ENCODE assay signal across 11 mouse cellular contexts in the genomic region with DNA sequence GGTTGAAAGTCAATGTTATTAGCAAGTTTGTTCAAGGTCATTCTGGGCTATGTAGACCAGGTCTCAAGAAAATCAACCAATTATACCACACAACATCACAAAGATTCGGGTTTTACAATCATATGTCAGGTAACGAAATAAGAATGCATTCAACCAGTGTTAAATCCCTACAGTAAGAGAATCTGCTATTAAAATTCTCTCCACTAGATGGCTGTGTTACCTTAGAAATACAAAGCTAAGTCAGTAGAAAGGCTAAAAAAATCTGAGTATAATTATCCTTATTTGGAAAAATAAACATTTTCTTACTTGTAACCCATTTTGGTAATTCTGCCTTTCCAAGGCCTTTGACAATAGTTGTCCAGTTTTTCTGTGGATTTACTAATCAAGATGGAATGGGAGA. TPM values are rescaled to one million over a fixed set of nuclear protein-coding genes. Genes with fewer than 3 reads are reported as not detected.
DNase-seq lines count a peak whose midpoint lies in the region; ATAC-seq and TF ChIP-seq lines count a peak whose summit lies in the region.
"Had no signal": no experiment of that assay in that cellular context is flagged by ENCODE, and none has a peak within 500 bp of the region (broad histone marks: within the 10 kb centered on the region; RNA-seq: fewer than 3 reads in every experiment).

No protein-coding gene starts in this region.

- H3K27me3 ChIP-seq in heart, postnatal 0 days (ENCODE audit: control insufficient read depth, insufficient read depth, low read length): no peaks in the 10 kb centered on the region
- H3K27me3 ChIP-seq in heart, embryonic 10.5 days (ENCODE audit: insufficient read depth, poor library complexity, severe bottlenecking): no peaks in the 10 kb centered on the region
- no peaks in the 10 kb centered on the region for H3K27me3 ChIP-seq in midbrain, embryonic 11.5 days (ENCODE audit: control insufficient read depth, insufficient read depth, low read length)
- H3K27me3 ChIP-seq in midbrain, embryonic 10.5 days (ENCODE audit: low read depth, poor library complexity, severe bottlenecking): no peaks in the 10 kb centered on the region
- H3K27me3 ChIP-seq in stomach, postnatal 0 days (ENCODE audit: control insufficient read depth, insufficient read depth, low read length): no peaks in the 10 kb centered on the region
- H3K27me3 ChIP-seq: embryonic facial prominence, embryonic 13.5 days had no signal

- TF ChIP-seq EP300 in heart, postnatal 0 days (IDR thresholded peaks at IDR 0.05; ENCODE audit: low read depth): no peak
- TF ChIP-seq EP300 in stomach, postnatal 0 days (optimal IDR thresholded peaks at IDR 0.05): no peak

- H3K4me2 ChIP-seq in heart, postnatal 0 days (ENCODE audit: low read depth, low read length): no peak overlapping the region
- H3K4me2 ChIP-seq in midbrain, embryonic 11.5 days: no peak overlapping the region
- H3K4me2 ChIP-seq in stomach, postnatal 0 days (replicated peaks; ENCODE audit: low read depth): no peak overlapping the region
- H3K4me2 ChIP-seq: embryonic facial prominence, embryonic 13.5 days had no signal

- no peak overlapping the region for H3K9ac ChIP-seq in heart, postnatal 0 days (replicated peaks; ENCODE audit: low read depth, low read length)
- no peak overlapping the region for H3K9ac ChIP-seq in midbrain, embryonic 11.5 days (ENCODE audit: low read length)
- H3K9ac ChIP-seq in stomach, postnatal 0 days (ENCODE audit: low read length): no peak overlapping the region
- H3K9ac ChIP-seq: embryonic facial prominence, embryonic 13.5 days had no signal

- no peak for ATAC-seq in heart, postnatal 0 days (ENCODE audit: insufficient read depth, low read depth)
- ATAC-seq in midbrain, embryonic 11.5 days (ENCODE audit: low FRiP score): no peak
- ATAC-seq in stomach, postnatal 0 days (ENCODE audit: low FRiP score, low TSS enrichment): no peak

- no peaks in the 10 kb centered on the region for H3K9me3 ChIP-seq in heart, postnatal 0 days (replicated peaks; ENCODE audit: control insufficient read depth, low read length)
- H3K9me3 ChIP-seq in heart, embryonic 10.5 days: no peaks in the 10 kb centered on the region
- H3K9me3 ChIP-seq in midbrain, embryonic 11.5 days (ENCODE audit: control insufficient read depth, low read length): no peaks in the 10 kb centered on the region
- no peaks in the 10 kb centered on the region for H3K9me3 ChIP-seq in midbrain, embryonic 10.5 days (replicated peaks)
- H3K9me3 ChIP-seq in stomach, postnatal 0 days (ENCODE audit: control insufficient read depth, low read length): no peaks in the 10 kb centered on the region
- H3K9me3 ChIP-seq: embryonic facial prominence, embryonic 13.5 days; G1E had no signal

- 39% methylated on average over 2 of the region's 2 CpGs for WGBS in heart, postnatal 0 days
- 43% methylated on average over 2 of the region's 2 CpGs for WGBS in heart, embryonic 10.5 days
- 40% methylated on average over 2 of the region's 2 CpGs for WGBS in midbrain, embryonic 11.5 days
- 46% methylated on average over 2 of the region's 2 CpGs for WGBS in midbrain, embryonic 10.5 days
- WGBS in stomach, postnatal 0 days: 19% methylated on average over 2 of the region's 2 CpGs

- no peak for DNase-seq in heart, postnatal 0 days (ENCODE audit: low spot score)
- no peak for DNase-seq in heart, embryonic 10.5 days (ENCODE audit: low spot score)
- peak; percentile 84 for DNase-seq in midbrain, embryonic 11.5 days (ENCODE audit: low spot score, missing footprints)
- DNase-seq in midbrain, embryonic 10.5 days (ENCODE audit: low spot score): no peak
- DNase-seq in embryo, embryonic 11 days: peak; percentile 59
- DNase-seq in stomach, postnatal 0 days (ENCODE audit: low spot score): no peak
- no peak for DNase-seq in frontal cortex, postnatal 25 days (ENCODE audit: low spot score in 2 of 2)
- DNase-seq in urinary bladder, postnatal 25 days (ENCODE audit: low spot score): no peak
- DNase-seq: kidney, adult 18-20 months had no signal

- H3K36me3 ChIP-seq in heart, postnatal 0 days (replicated peaks; ENCODE audit: control insufficient read depth, insufficient read depth, low read length): no peaks in the 10 kb centered on the region
- no peaks in the 10 kb centered on the region for H3K36me3 ChIP-seq in heart, embryonic 10.5 days
- H3K36me3 ChIP-seq in midbrain, embryonic 11.5 days (ENCODE audit: control insufficient read depth, insufficient read depth, low read length): no peaks in the 10 kb centered on the region
- H3K36me3 ChIP-seq in midbrain, embryonic 10.5 days: no peaks in the 10 kb centered on the region
- no peaks in the 10 kb centered on the region for H3K36me3 ChIP-seq in stomach, postnatal 0 days (ENCODE audit: control insufficient read depth, insufficient read depth, low read length)
- H3K36me3 ChIP-seq: embryonic facial prominence, embryonic 13.5 days; G1E had no signal

- TF ChIP-seq CTCF in heart, postnatal 0 days (IDR thresholded peaks at IDR 0.05; ENCODE audit: low read depth): peak; percentile 58
- peak; percentile 80 for TF ChIP-seq CTCF in stomach, postnatal 0 days (IDR thresholded peaks at IDR 0.05; ENCODE audit: low read depth)

- no peak overlapping the region for H3K27ac ChIP-seq in heart, postnatal 0 days (ENCODE audit: low read depth)
- H3K27ac ChIP-seq in heart, embryonic 10.5 days: no peak overlapping the region
- H3K27ac ChIP-seq in midbrain, embryonic 11.5 days (ENCODE audit: low read depth, low read length): no peak overlapping the region
- no peak overlapping the region for H3K27ac ChIP-seq in midbrain, embryonic 10.5 days (replicated peaks)
- no peak overlapping the region for H3K27ac ChIP-seq in stomach, postnatal 0 days (replicated peaks)
- H3K27ac ChIP-seq: embryonic facial prominence, embryonic 13.5 days had no signal

- no peak overlapping the region for H3K4me3 ChIP-seq in heart, postnatal 0 days (ENCODE audit: low read depth, low read length)
- no peak overlapping the region for H3K4me3 ChIP-seq in heart, embryonic 10.5 days
- H3K4me3 ChIP-seq in midbrain, embryonic 11.5 days (ENCODE audit: low read depth, low read length): no peak overlapping the region
- no peak overlapping the region for H3K4me3 ChIP-seq in midbrain, embryonic 10.5 days
- no peak overlapping the region for H3K4me3 ChIP-seq in stomach, postnatal 0 days (ENCODE audit: low read depth, low read length)
- H3K4me3 ChIP-seq: embryonic facial prominence, embryonic 13.5 days had no signal

- H3K4me1 ChIP-seq in heart, postnatal 0 days (ENCODE audit: control insufficient read depth, insufficient read depth): no peaks in the 10 kb centered on the region
- H3K4me1 ChIP-seq in heart, embryonic 10.5 days: no peaks in the 10 kb centered on the region
- H3K4me1 ChIP-seq in midbrain, embryonic 11.5 days (ENCODE audit: control insufficient read depth, insufficient read depth, low read length): no peaks in the 10 kb centered on the region
- no peaks in the 10 kb centered on the region for H3K4me1 ChIP-seq in midbrain, embryonic 10.5 days
- H3K4me1 ChIP-seq in stomach, postnatal 0 days (replicated peaks; ENCODE audit: control insufficient read depth, insufficient read depth): no peaks in the 10 kb centered on the region

RNA-seq across cellular contexts. Expression of a gene that starts 23.2 kb away (rescaled TPM):
- total RNA-seq in heart, postnatal 0 days (2014; rRNA removed; ENCODE audit: low replicate concordance): 12.9 and 15.6 TPM in 2 replicates
- polyA plus RNA-seq in heart, postnatal 0 days (2015; fragmentation: Nextera tagmentation; extraction: Ambion mirVana): 9.5 and 11.4 TPM in 2 replicates
- polyA plus RNA-seq in heart, embryonic 10.5 days (2016; fragmentation: Nextera tagmentation; extraction: Ambion mirVana): 9.5 and 13.5 TPM in 2 replicates
- 16.2 and 17.0 TPM in 2 replicates for polyA plus RNA-seq in midbrain, embryonic 11.5 days (2014; fragmentation: Nextera tagmentation; extraction: Ambion mirVana)
- polyA plus RNA-seq in midbrain, embryonic 10.5 days (2016; fragmentation: Nextera tagmentation; extraction: Ambion mirVana): 13.1 and 13.6 TPM in 2 replicates
- 8.4 and 10.0 TPM in 2 replicates for polyA plus RNA-seq in stomach, postnatal 0 days (2015; fragmentation: Nextera tagmentation; extraction: Ambion mirVana)

RNA-seq across cellular contexts. Expression of a gene that starts 41.5 kb away (rescaled TPM):
- total RNA-seq in heart, postnatal 0 days (2014; rRNA removed; ENCODE audit: low replicate concordance): 11.0 and 11.2 TPM in 2 replicates
- 11.4 and 12.7 TPM in 2 replicates for polyA plus RNA-seq in heart, postnatal 0 days (2015; fragmentation: Nextera tagmentation; extraction: Ambion mirVana)
- polyA plus RNA-seq in heart, embryonic 10.5 days (2016; fragmentation: Nextera tagmentation; extraction: Ambion mirVana): 60.9 and 80.3 TPM in 2 replicates
- polyA plus RNA-seq in midbrain, embryonic 11.5 days (2014; fragmentation: Nextera tagmentation; extraction: Ambion mirVana): 94.5 and 96.7 TPM in 2 replicates
- 99.5 and 114 TPM in 2 replicates for polyA plus RNA-seq in midbrain, embryonic 10.5 days (2016; fragmentation: Nextera tagmentation; extraction: Ambion mirVana)
- 12.7 and 15.8 TPM in 2 replicates for polyA plus RNA-seq in stomach, postnatal 0 days (2015; fragmentation: Nextera tagmentation; extraction: Ambion mirVana)

Comparison
In these comparisons a context has a peak if more than half of its experiments do, and no peak if none do; other contexts are left out.
1. DNase-seq: peak in midbrain, embryonic 11.5 days (single experiment) and embryo, embryonic 11 days (single experiment); none in heart, postnatal 0 days (single experiment), heart, embryonic 10.5 days (single experiment), midbrain, embryonic 10.5 days (single experiment), stomach, postnatal 0 days (single experiment), frontal cortex, postnatal 25 days (0 of 2) and urinary bladder, postnatal 25 days (single experiment).